Mouse (Mus musculus) intestine, postnatal 0 days (tissue): Measurements from ENCODE around the gene Polr2l. TPM values are rescaled to one million over a fixed set of nuclear protein-coding genes. Genes with fewer than 3 reads are reported as not detected.

ENCODE experiments used
- ATAC-seq: fragments of 200-750 bp; cut with Nextera tagmentation; 2 replicates; pipeline ENCODE4 v1.8.0; 2017; ENCODE audit warnings: mild to moderate bottlenecking, moderate TSS enrichment, moderate library complexity
- H3K27ac ChIP-seq: fragments of 300-500 bp; sonication (generic); 2 replicates; pipeline ENCODE4 v1.5.1; 2014; ENCODE audit warnings: mild to moderate bottlenecking, low read depth, low read length, moderate library complexity
- H3K27me3 ChIP-seq: fragments of 300-500 bp; sonication (generic); replicated peaks from 2 replicates; pipeline ENCODE4 v1.6.1; 2014; ENCODE audit warnings: low read length, mixed read lengths; ENCODE audit not compliant: control insufficient read depth, insufficient read depth
- H3K36me3 ChIP-seq: fragments of 300-500 bp; sonication (generic); 2 replicates; pipeline ENCODE4 v1.6.1; 2014; ENCODE audit warnings: mild to moderate bottlenecking, moderate library complexity; ENCODE audit not compliant: control insufficient read depth, insufficient read depth
- H3K4me1 ChIP-seq: fragments of 300-500 bp; sonication (generic); replicated peaks from 2 replicates; pipeline ENCODE4 v1.6.1; 2014; ENCODE audit warnings: antibody characterized with exemption, low read length, mixed read lengths; ENCODE audit not compliant: control insufficient read depth, insufficient read depth
- H3K4me2 ChIP-seq: fragments of 300-500 bp; sonication (generic); replicated peaks from 2 replicates; pipeline ENCODE4 v1.6.1; 2014; ENCODE audit warnings: low read depth, mild to moderate bottlenecking, moderate library complexity
- H3K4me3 ChIP-seq: fragments of 300-500 bp; sonication (generic); 2 replicates; pipeline ENCODE4 v1.5.1; 2014; ENCODE audit warnings: low read depth, low read length
- H3K9ac ChIP-seq: fragments of 300-500 bp; sonication (generic); 2 replicates; pipeline ENCODE4 v1.6.1; 2014; ENCODE audit warnings: mild to moderate bottlenecking, low read depth, low read length
- H3K9me3 ChIP-seq: fragments of 300-500 bp; sonication (generic); 2 replicates; pipeline ENCODE4 v1.6.1; 2016; ENCODE audit warnings: mixed run types; ENCODE audit not compliant: control insufficient read depth
- CTCF ChIP-seq: sonication (generic); IDR thresholded peaks from 2 replicates; pipeline ENCODE4 v1.5.1; 2016; ENCODE audit warnings: low read depth, mild to moderate bottlenecking, control low read depth, antibody characterized with exemption, moderate library complexity
- WGBS: fragments of 180-500 bp; shearing (Covaris S2); extraction: QIAGEN DNeasy Blood & Tissue Kit; methylation state at CpG from one replicate; pipeline ENCODE4 v1.1.7; 2014; 5-methylcytosine and 5-hydroxymethylcytosine counted together
- polyA plus RNA-seq: library from polyadenylated mRNA; unstranded; fragments of >200 nt; fragmentation: Nextera tagmentation; extraction: Ambion mirVana; gene quantifications from 2 replicates; pipeline ENCODE4 v1.2.1, GENCODE M21; 2015

Polr2l gene
- polyA plus RNA-seq, 1 experiment from 2014 or later: 36.8 TPM

DNA sequence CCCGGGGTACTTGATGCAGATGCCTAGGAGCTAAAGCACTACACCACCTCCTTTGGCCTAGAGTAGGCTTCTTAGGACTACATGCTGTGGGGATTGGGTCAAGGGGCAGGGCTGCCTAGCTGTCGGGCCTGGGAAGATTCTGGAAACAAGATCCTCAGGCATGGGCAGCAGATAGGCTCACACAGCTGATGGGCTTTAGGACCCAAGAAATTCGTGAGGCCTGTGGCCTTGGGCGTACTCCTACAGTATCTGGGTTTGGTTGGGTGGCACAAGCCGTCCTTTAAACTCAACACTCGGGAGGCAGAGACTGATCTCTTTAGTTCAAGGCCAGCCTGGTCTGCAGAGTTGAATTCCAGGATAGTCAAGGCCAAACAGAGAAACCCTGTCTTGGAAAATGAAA is 2.7 kb downstream of the Polr2l start:
- Histone ChIP-seq H3K4me3 (no peak overlapping the region), H3K27ac (no peak overlapping the region; the same call in 1 of the 2 replicates), H3K4me2 (no peak overlapping the region), H3K36me3 (peaks cover 31% of the 10 kb centered on the region), H3K27me3 (no peaks in the 10 kb centered on the region), H3K9me3 (no peaks in the 10 kb centered on the region), H3K4me1 (peaks cover 23% of the 10 kb centered on the region), H3K9ac (no peak overlapping the region)
- no peak for ATAC-seq
- WGBS: 68% methylated on average over 6 of the region's 6 CpGs
- TF ChIP-seq CTCF: no peak

DNA sequence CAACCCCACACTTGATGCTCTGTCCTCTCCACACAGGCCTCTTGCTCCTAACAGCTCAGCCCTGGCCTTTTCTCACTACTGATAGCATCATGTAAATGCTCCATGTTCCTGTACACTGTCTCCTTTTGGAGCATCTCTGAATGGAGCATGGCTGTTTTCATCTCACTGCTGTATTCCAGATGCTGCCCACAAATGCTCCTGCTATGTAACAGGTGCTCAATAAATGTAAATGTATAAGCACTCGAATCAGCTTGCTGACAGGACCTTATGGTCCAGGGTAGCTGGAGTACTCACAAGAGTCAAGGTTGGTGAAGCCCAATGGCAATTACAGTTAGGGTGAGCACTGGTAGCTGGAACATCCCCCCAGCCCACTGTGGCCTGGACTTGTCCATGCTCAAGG is 3.7 kb downstream of the Polr2l start:
- H3K4me1 ChIP-seq: peaks cover 22% of the 10 kb centered on the region
- 86% methylated on average over 1 of the region's 1 CpGs for WGBS
- no peak overlapping the region for H3K27ac ChIP-seq
- peaks cover 31% of the 10 kb centered on the region for H3K36me3 ChIP-seq
- no peaks in the 10 kb centered on the region for H3K27me3 ChIP-seq
- H3K4me3 ChIP-seq: no peak overlapping the region
- H3K9ac ChIP-seq: no peak overlapping the region
- H3K9me3 ChIP-seq: no peaks in the 10 kb centered on the region
- H3K4me2 ChIP-seq: no peak overlapping the region
- ATAC-seq: no peak
- no peak for TF ChIP-seq CTCF

DNA sequence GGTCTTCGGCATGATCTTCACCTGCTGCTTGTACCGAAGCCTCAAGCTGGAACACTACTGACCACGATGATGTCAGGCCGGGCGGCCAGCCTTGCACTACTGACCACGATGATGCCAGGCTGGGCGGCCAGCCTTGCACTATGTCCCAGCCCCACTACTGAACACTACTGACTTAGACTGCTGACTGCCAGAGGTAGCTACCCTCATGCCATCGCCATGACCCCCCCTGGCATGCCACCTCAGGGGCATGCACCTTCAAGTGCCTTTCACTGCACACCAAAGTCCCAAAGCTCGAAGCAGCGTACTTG is 4.3 kb downstream of the Polr2l start:
- Histone ChIP-seq H3K4me3 (no peak overlapping the region), H3K9me3 (no peaks in the 10 kb centered on the region), H3K4me2 (no peak overlapping the region), H3K9ac (no peak overlapping the region), H3K36me3 (peaks cover 31% of the 10 kb centered on the region), H3K27me3 (no peaks in the 10 kb centered on the region), H3K4me1 (peaks cover 20% of the 10 kb centered on the region), H3K27ac (no peak overlapping the region)
- TF ChIP-seq CTCF: no peak
- no peak for ATAC-seq
- 88% methylated on average over 10 of the region's 10 CpGs for WGBS

DNA sequence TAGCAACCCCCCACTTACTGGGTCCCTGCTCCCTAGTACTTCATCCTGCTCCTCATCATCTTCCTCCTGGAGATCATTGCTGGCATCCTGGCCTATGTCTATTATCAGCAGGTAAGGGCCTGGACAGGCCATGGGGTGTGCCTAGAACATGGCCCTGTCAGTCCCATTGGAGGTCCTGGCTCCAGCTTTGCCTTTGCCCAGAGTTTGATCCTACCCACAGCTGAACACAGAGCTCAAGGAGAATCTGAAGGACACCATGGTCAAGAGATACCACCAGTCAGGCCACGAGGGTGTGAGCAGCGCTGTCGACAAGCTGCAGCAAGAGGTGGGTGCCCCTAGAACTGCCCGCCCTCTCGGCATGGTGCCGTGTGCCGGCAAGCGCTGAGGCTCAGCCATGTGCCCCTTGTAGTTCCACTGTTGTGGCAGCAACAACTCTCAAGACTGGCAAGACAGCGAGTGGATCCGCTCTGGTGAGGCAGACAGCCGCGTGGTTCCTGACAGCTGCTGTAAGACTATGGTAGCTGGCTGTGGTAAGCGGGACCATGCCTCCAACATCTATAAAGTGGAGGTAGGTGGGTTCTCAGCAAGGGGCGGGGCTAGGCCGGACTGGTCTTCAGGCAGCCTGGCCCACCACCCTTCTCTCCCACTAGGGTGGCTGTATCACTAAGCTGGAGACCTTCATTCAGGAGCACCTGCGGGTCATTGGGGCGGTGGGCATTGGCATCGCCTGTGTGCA is 4.9 kb downstream of the Polr2l start:
- H3K4me1 ChIP-seq: peaks cover 20% of the 10 kb centered on the region
- H3K4me3 ChIP-seq: no peak overlapping the region
- peaks cover 31% of the 10 kb centered on the region for H3K36me3 ChIP-seq
- ATAC-seq: no peak
- WGBS: 93% methylated on average over 18 of the region's 18 CpGs
- H3K9ac ChIP-seq: no peak overlapping the region
- no peak for TF ChIP-seq CTCF
- H3K27ac ChIP-seq: peak overlapping the region; percentile 73; the same call in 1 of the 2 replicates
- H3K9me3 ChIP-seq: no peaks in the 10 kb centered on the region
- H3K4me2 ChIP-seq: no peak overlapping the region
- H3K27me3 ChIP-seq: 0 out of 2 replicates have a peak, but pooled peaks cover under 1% of the 10 kb centered on the region

DNA sequence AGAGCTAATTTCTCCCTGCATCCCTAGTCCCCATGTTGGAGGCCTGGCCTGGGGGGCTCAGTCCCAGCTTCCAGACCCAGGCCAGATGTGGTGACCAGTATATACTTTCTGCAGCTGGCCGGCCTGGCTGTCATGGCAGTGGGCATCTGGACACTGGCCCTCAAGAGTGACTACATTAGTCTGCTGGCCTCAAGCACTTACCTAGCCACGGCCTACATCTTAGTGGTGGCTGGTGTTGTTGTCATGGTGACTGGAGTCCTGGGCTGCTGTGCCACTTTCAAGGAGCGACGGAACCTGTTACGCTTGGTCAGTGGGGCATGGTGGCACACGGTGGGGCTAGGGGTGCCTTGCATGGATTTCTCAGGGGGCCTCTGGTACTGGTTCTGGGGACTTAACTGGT is 5.6 kb downstream of the Polr2l start:
- WGBS: 83% methylated on average over 6 of the region's 6 CpGs
- H3K27ac ChIP-seq: peak overlapping the region; percentile 73

DNA sequence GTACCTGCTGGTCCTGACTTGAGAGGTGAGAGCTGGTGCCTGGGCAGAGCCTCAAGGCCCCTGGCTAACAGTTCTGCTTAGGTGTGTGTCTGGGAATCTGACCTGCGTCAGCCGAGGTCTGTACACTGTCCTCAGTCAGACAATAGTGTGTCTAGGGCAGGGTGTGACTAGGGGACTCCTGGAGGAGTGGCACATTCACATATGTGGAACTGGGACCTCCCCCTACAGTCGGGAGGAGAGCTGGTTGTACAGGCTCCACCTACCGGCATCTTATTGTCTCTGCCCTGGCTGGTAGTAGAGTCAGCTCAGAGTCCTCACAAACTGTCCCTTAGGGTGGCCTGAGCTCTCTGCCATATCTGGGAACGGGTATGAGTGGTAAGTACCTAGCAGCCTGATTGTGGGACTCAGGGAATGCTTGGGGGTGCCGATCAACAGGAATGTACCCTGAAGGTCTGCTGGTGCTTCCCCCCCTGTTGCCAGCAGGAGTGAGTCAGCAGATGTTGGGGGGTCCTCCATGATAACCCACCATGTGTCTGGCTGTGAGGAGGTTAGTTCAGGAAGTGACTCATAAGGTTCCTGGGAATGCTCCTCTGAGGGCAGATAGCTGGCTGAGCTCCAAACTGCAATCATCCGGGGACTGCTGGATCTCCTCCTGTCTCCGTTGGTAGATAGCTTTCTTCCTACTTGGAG is 6.3 kb downstream of the Polr2l start:
- WGBS: 3% methylated on average over 8 of the region's 8 CpGs
- peak overlapping the region; percentile 67 for H3K9ac ChIP-seq
- TF ChIP-seq CTCF: peak; percentile 75
- peak overlapping the region; percentile 73 for H3K27ac ChIP-seq
- peaks cover 11% of the 10 kb centered on the region for H3K27me3 ChIP-seq
- peak; percentile 69 for ATAC-seq
- peak overlapping the region; percentile 66 for H3K4me3 ChIP-seq
- H3K4me2 ChIP-seq: peak overlapping the region; percentile 80
- H3K9me3 ChIP-seq: no peaks in the 10 kb centered on the region
- peaks cover 14% of the 10 kb centered on the region for H3K4me1 ChIP-seq
- H3K36me3 ChIP-seq: peaks cover 31% of the 10 kb centered on the region

More for the DNA sequence above, 5.6 kb downstream of the Polr2l start:
- Histone ChIP-seq H3K9ac (peak overlapping the region; percentile 26; the same call in 1 of the 2 replicates), H3K9me3 (no peaks in the 10 kb centered on the region), H3K4me1 (peaks cover 18% of the 10 kb centered on the region), H3K4me3 (peak overlapping the region; percentile 66; the same call in 1 of the 2 replicates), H3K4me2 (peak overlapping the region; percentile 80), H3K36me3 (peaks cover 31% of the 10 kb centered on the region), H3K27me3 (peaks cover 8% of the 10 kb centered on the region)
- no peak for TF ChIP-seq CTCF
- no peak for ATAC-seq
